Mouse (Mus musculus) thymus, adult 2 months (tissue): ENCODE measurements around the gene Polr1a.

Source experiments
- CTCF ChIP-seq: fragments of 200-500 bp; IDR thresholded peaks from 2 replicates; pipeline ENCODE4 v1.5.1; 2012; ENCODE audit warnings: mild to moderate bottlenecking, control low read depth, low read length, moderate library complexity, borderline replicate concordance; ENCODE audit not compliant: control insufficient read depth, poor library complexity, insufficient read depth; ENCODE audit errors: extremely low read depth
- POLR2A ChIP-seq: fragments of 200-500 bp; IDR thresholded peaks from 2 replicates; pipeline ENCODE4 v1.6.1; 2012; ENCODE audit warnings: mild to moderate bottlenecking, low read length, control low read depth, moderate library complexity; ENCODE audit not compliant: control insufficient read depth, poor library complexity, insufficient read depth; ENCODE audit errors: extremely low read depth

DNA sequence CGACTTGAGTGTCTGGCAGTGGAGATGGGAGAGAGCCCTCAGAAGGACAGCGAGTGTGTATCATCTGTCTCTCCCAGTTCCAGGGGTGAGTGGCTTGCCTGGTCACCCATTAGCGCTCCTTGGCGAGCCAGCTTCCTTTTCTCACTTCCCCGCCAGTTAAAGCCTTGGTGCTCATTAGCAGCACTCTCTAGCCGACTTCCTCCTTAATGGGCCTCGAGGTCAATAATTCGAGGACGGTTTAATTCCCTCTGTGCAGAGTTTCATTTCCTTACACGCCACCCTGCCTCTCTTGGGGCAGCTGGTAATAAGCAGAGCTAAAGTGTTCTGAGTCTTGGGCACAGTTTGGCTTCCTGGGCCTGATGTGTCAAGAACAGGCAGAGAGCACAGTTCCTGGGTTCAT is 21.2 kb downstream of the Polr1a start:
- no peak for TF ChIP-seq CTCF
- TF ChIP-seq POLR2A, result no peak
